Mouse (Mus musculus) thymus, adult 2 months (tissue): ENCODE measurements around the gene Tshr.
A peak's percentile ranks its signal among the peaks of the same experiment; 100 is the strongest.

Experiments
- CTCF ChIP-seq: fragments of 200-500 bp; IDR thresholded peaks from 2 replicates; pipeline ENCODE4 v1.5.1; 2012; ENCODE audit warnings: mild to moderate bottlenecking, control low read depth, low read length, moderate library complexity, borderline replicate concordance; ENCODE audit not compliant: control insufficient read depth, poor library complexity, insufficient read depth; ENCODE audit errors: extremely low read depth
- POLR2A ChIP-seq: fragments of 200-500 bp; IDR thresholded peaks from 2 replicates; pipeline ENCODE4 v1.6.1; 2012; ENCODE audit warnings: mild to moderate bottlenecking, low read length, control low read depth, moderate library complexity; ENCODE audit not compliant: control insufficient read depth, poor library complexity, insufficient read depth; ENCODE audit errors: extremely low read depth

DNA sequence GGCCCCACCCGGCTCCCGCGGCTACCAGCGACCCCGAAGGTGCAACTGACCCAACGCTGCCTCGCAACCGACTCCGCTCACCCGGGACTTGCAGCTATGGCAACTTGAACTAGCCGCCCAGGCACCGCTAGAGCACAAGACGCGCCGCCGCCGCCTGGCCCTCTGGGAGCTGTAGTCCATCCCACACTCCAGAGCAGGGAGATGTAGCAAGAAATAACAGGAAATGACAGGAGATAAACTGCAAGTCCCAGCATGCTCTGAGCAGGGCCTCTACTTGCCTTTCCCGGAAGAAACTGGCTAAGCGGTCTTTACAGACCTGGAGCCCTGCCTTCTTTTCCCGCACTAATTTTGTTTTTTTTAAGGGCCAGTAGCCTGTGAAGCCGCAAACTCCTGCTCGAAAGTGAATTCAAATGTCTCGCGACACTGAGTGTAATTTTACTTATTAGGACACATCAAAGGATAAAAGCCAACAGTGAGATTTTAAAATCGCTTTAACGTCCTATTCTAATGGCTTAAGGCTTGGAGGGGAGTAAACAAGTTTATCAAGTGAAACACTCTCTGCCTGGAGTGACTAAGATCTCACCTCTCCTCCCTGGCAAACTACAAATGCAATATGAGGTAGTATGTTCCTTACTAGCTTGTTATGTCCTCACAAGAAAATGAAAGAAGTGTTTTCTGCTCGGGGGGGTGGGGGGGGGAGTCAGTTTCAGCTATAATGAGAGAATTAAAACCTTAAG lies at the start of gene Tshr, which contains the start of gene Cep128:
- TF ChIP-seq CTCF (no peak), POLR2A (0 out of 2 replicates have a peak, but pooled peaks have one; percentile 34)
